Mouse (Mus musculus) cerebellum, adult 2 months (tissue): ENCODE measurements around the gene Stk38l.

Source experiments
- CTCF ChIP-seq: fragments of 200-500 bp; IDR thresholded peaks from 2 replicates; pipeline ENCODE4 v1.5.1; 2011; ENCODE audit warnings: low read depth, mild to moderate bottlenecking, control low read depth, low read length, moderate library complexity, borderline replicate concordance; ENCODE audit not compliant: insufficient read depth
- POLR2A ChIP-seq: fragments of 200-500 bp; IDR thresholded peaks from 2 replicates; pipeline ENCODE4 v1.6.1; 2011; ENCODE audit warnings: low read length, control low read depth, borderline replicate concordance; ENCODE audit not compliant: insufficient read depth

DNA sequence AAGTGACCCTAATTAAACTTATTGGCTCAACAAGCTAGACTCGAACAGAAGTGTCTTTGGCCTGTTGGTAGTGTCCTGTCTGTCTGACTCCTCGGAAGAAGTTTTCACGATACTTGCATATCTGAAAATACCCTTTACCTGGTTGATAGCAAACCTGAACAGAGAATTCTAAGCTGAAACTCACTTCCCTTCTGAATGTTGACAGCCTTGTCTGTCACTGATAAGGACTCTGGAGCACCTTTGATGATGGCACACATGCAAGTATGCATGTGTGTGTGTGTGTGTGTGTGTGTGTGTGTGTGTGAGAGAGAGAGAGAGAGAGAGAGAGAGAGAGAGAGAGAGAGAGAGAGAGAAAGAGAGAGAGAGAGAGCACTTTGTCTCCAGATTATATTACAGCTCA lies 21.4 kb upstream of the Stk38l start:
- TF ChIP-seq POLR2A, result no peak
- no peak for TF ChIP-seq CTCF
